Mouse (Mus musculus) neural tube, embryonic 14.5 days (tissue): ENCODE results near the gene Anpep. TPM values are rescaled to one million over a fixed set of nuclear protein-coding genes. Genes with fewer than 3 reads are reported as not detected.

Experiments
- ATAC-seq: fragments of 200-750 bp; cut with Nextera tagmentation; 2 replicates; pipeline ENCODE4 v1.8.0; 2017; ENCODE audit warnings: low read depth, mild to moderate bottlenecking, moderate TSS enrichment, moderate library complexity
- H3K27ac ChIP-seq: fragments of 300-500 bp; sonication (generic); 2 replicates; pipeline ENCODE4 v1.5.1; 2014; ENCODE audit warnings: low read depth, mild to moderate bottlenecking, control low read depth, low read length, moderate library complexity, mixed read lengths
- H3K27me3 ChIP-seq: fragments of 300-500 bp; sonication (generic); 2 replicates; pipeline ENCODE4 v1.6.1; 2014; ENCODE audit warnings: low read length; ENCODE audit not compliant: control insufficient read depth, insufficient read depth
- H3K36me3 ChIP-seq: fragments of 300-500 bp; sonication (generic); 2 replicates; pipeline ENCODE4 v1.6.1; 2014; ENCODE audit warnings: low read length, mixed read lengths; ENCODE audit not compliant: control insufficient read depth, insufficient read depth
- H3K4me1 ChIP-seq: fragments of 300-500 bp; sonication (generic); 2 replicates; pipeline ENCODE4 v1.6.1; 2014; ENCODE audit warnings: low read length; ENCODE audit not compliant: control insufficient read depth, insufficient read depth
- H3K4me2 ChIP-seq: fragments of 300-500 bp; sonication (generic); 2 replicates; pipeline ENCODE4 v1.6.1; 2014; ENCODE audit warnings: mild to moderate bottlenecking, low read depth, low read length, control low read depth
- H3K4me3 ChIP-seq: fragments of 300-500 bp; sonication (generic); 2 replicates; pipeline ENCODE4 v1.5.1; 2014; ENCODE audit warnings: low read depth, low read length, control low read depth, mixed read lengths
- H3K9ac ChIP-seq: fragments of 300-500 bp; sonication (generic); replicated peaks from 2 replicates; pipeline ENCODE4 v1.6.1; 2014; ENCODE audit warnings: low read depth, mild to moderate bottlenecking, control low read depth, low read length, mixed read lengths
- H3K9me3 ChIP-seq: fragments of 300-500 bp; sonication (generic); 2 replicates; pipeline ENCODE4 v1.6.1; 2016; ENCODE audit warnings: low read length; ENCODE audit not compliant: control insufficient read depth
- WGBS: fragments of 180-500 bp; shearing (Covaris S2); extraction: QIAGEN DNeasy Blood & Tissue Kit; methylation state at CpG from one replicate; pipeline ENCODE4 v1.1.7; 2014; 5-methylcytosine and 5-hydroxymethylcytosine counted together
- polyA plus RNA-seq: library from polyadenylated mRNA; unstranded; fragments of >200 nt; fragmentation: Nextera tagmentation; extraction: Ambion mirVana; gene quantifications from 2 replicates; pipeline ENCODE4 v1.2.1, GENCODE M21; 2014

Gene Anpep
- polyA plus RNA-seq, 1 experiment from 2014 or later = 0.95 TPM

DNA sequence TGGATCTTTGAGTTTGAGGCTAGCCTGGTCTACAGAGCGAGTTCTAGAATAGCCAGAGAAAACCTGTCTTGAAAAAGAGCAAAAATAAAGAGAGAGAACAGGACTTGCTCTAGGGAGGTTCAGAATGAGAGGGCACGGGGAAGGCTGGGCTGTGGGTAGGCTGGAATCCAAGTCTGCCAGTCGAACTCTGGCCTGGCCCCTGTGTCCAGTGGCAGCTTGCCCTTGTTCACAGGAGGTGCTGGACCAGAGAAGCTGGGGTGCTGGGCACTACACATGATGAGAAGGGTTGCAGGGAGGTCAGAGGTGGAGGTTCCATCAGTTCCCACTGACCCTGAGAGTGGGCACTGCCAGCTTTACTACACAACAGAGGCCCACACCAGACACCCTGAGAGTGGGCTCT lies 32.5 kb downstream of the Anpep start:
- 75% methylated on average over 3 of the region's 3 CpGs for WGBS
- Histone ChIP-seq H3K9me3 (no peaks in the 10 kb centered on the region), H3K27me3 (no peaks in the 10 kb centered on the region), H3K27ac (no peak overlapping the region), H3K4me3 (no peak overlapping the region), H3K9ac (no peak overlapping the region), H3K36me3 (no peaks in the 10 kb centered on the region), H3K4me2 (no peak overlapping the region), H3K4me1 (no peaks in the 10 kb centered on the region)
- no peak for ATAC-seq

DNA sequence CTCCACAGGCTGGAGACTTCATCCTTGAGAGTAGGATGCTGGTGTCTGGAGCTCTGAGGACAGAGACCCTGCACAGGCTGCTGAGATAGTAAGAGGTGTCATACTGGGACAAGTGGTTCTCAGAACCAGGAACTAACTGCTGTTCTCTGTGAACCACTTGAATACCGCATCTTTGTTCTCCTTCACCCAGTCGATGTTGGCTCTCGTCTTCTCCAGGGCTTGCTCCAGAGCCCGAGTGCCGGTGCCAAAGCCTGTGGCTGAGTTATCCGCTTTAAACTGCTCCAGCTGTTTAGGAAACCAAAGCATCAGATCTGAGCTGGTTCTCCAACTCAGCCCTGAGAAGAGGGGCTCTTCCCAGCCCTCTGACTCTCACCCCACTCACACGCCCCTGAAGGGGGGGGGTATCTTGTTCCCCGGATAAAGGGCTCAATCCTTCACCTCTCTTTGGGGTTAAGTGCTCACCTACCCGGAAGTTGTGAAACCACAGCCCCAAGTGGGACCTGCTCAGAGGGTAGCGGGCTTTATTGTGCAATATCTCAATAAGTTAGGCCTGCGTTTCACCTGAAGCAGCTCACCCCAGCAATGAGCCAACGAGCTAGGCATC lies 38.7 kb downstream of the Anpep start:
- Histone ChIP-seq H3K9ac (no peak overlapping the region), H3K27ac (no peak overlapping the region), H3K4me1 (no peaks in the 10 kb centered on the region), H3K27me3 (no peaks in the 10 kb centered on the region), H3K4me2 (no peak overlapping the region), H3K9me3 (no peaks in the 10 kb centered on the region), H3K36me3 (no peaks in the 10 kb centered on the region), H3K4me3 (no peak overlapping the region)
- no peak for ATAC-seq
- WGBS = 92% methylated on average over 12 of the region's 12 CpGs

DNA sequence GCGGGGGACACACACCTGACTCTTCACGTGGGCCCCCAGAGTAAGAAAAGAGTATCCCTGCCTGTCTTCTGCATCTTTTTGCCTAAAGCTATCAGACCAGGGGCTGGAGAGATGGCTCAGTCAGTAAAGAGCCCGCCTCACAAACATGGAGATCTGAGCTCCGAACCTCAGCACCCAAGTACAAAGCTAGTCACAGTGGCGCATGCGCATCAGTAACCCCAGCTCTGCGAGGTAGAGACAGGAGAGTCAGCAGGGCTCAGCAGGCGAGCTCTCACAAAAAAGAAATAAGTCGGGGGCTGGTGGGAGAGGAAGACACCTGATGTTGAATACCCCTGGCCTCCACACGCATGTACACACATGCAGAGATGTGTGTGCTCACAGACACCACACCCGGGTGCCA lies 40.9 kb downstream of the Anpep start:
- Histone ChIP-seq H3K9me3 (no peaks in the 10 kb centered on the region), H3K36me3 (no peaks in the 10 kb centered on the region), H3K4me1 (no peaks in the 10 kb centered on the region), H3K9ac (no peak overlapping the region), H3K27me3 (no peaks in the 10 kb centered on the region), H3K4me2 (no peak overlapping the region), H3K27ac (no peak overlapping the region), H3K4me3 (no peak overlapping the region)
- no peak for ATAC-seq
- WGBS = 47% methylated on average over 11 of the region's 11 CpGs

DNA sequence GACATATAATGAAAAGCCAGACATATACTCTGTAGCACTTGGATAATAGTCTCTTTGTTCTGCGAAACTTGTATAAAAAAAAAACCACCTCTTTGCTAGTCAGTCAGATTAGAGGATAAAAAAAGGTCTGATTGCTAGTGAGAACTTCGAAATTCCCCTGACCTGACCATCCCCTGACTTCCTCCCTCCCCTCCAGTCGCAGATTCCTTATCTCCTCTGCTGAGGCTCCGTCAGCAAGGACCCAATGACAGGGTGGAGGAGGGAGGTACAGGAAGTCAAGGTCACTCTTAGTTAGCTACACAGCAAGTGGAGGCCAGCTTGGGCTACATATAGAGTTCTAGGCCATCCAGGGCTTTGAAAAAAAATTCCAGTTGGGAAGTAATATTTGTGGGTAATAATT lies 41.3 kb downstream of the Anpep start:
- Histone ChIP-seq H3K9ac (no peak overlapping the region), H3K27me3 (no peaks in the 10 kb centered on the region), H3K36me3 (no peaks in the 10 kb centered on the region), H3K27ac (no peak overlapping the region), H3K9me3 (no peaks in the 10 kb centered on the region), H3K4me2 (no peak overlapping the region), H3K4me1 (no peaks in the 10 kb centered on the region), H3K4me3 (no peak overlapping the region)
- ATAC-seq = no peak
- 52% methylated on average over 4 of the region's 4 CpGs for WGBS

DNA sequence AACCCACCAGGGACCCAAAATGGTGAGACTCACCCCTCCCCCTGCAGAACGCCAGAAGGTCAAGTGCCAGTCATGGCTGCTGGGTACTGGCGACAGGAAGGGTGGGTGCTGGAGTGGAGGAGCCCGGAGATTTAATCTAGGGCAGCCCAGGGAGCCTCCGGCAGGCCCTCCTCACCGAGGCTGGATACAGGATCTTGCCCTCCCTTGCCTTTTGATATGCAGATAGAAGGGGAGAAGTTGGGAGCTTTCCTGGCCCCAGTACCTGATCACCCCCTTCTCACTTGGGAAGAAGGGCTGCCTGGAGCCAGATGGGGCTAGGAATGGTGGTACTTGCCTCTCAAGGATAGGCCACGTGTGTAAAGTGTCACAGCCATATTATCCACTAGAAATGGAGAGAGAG lies 42.5 kb downstream of the Anpep start:
- Histone ChIP-seq H3K4me2 (no peak overlapping the region), H3K27ac (no peak overlapping the region), H3K4me3 (no peak overlapping the region), H3K27me3 (no peaks in the 10 kb centered on the region), H3K4me1 (no peaks in the 10 kb centered on the region), H3K36me3 (no peaks in the 10 kb centered on the region), H3K9me3 (no peaks in the 10 kb centered on the region), H3K9ac (no peak overlapping the region)
- 11% methylated on average over 6 of the region's 6 CpGs for WGBS
- ATAC-seq = no peak

DNA sequence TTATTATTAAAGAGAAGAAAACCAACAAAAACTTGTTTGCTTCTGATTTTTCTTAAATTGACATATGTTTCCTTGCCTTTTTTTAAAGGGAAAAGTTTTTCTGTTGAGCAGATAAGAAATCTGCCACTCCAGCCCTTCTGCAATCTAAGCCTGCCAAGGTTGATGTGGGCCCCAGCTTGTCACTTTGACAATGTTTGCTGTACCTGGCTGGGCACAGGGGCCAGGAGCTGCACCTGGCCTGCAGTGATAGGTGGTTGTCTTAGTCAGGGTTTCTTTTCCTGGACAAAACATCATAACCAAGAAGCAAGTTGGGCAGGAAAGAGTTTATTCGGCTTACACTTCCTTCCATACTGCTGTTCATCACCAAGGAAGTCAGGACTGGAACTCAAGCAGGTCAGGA lies 47.5 kb downstream of the Anpep start:
- H3K4me1 ChIP-seq = no peaks in the 10 kb centered on the region; the same call in 1 of the 2 replicates
- no peak overlapping the region for H3K9ac ChIP-seq
- H3K27me3 ChIP-seq = peaks cover 5% of the 10 kb centered on the region; the same call in 1 of the 2 replicates
- H3K27ac ChIP-seq = no peak overlapping the region
- 86% methylated on average over 1 of the region's 1 CpGs for WGBS
- H3K4me2 ChIP-seq = no peak overlapping the region
- no peaks in the 10 kb centered on the region for H3K9me3 ChIP-seq
- H3K36me3 ChIP-seq = no peaks in the 10 kb centered on the region
- no peak overlapping the region for H3K4me3 ChIP-seq
- ATAC-seq = no peak

DNA sequence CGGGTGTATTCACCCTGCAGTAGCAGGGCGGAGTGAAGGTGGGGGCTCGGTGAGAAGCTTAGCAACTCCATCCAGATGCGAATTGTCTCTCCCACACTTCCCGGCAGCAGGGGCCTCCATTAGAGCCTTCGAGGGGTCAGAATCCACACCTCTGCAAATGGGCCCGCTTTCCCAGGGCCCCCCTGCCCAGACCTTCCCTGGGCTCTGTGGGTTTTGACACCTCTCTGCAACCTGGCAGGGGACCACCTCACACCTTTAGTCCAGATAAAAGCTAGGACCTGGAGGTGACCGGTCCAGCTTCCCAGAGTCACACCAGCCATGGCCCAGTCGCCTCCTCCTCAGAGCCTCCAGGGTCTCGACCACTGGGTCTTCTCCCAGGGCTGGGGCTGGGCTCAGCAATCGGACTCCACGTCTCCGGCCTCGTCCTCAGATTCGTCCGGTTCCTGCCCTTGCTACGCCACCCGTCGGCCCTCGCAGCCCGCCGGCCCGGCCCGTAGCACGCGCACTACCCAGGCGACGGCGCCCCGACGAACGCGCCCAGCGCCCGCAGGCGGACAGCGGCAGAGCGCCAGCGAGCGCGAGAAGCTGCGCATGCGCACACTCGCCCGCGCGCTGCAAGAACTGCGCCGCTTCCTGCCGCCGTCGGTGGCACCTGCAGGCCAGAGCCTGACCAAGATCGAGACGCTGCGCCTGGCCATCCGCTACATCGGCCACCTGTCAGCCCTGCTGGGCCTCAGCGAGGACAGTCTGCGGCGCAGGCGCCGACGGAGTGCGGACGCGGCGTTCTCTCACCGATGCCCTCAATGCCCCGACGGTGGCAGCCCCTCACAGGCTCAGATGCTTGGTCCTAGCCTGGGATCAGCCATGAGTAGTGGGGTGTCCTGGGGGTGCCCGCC lies 50.0 kb downstream of the Anpep start, which contains the start of gene Mesp2:
Mesp2 (plus strand) TSS at position 117 of the 896 bp plus-strand sequence.
- Histone ChIP-seq H3K9me3 (no peaks in the 10 kb centered on the region), H3K4me2 (peak within 1 kb of the TSS; percentile 62), H3K9ac (peak within 1 kb of the TSS; percentile 51), H3K27me3 (peaks cover 5% of the 10 kb centered on the region; the same call in 1 of the 2 replicates), H3K4me1 (no peaks in the 10 kb centered on the region; the same call in 1 of the 2 replicates), H3K4me3 (peak within 1 kb of the TSS; percentile 19), H3K27ac (no peak within 1 kb of the TSS), H3K36me3 (no peaks in the 10 kb centered on the region)
- WGBS = 23% methylated on average over 64 of the region's 71 CpGs
- ATAC-seq = peak; percentile 79

DNA sequence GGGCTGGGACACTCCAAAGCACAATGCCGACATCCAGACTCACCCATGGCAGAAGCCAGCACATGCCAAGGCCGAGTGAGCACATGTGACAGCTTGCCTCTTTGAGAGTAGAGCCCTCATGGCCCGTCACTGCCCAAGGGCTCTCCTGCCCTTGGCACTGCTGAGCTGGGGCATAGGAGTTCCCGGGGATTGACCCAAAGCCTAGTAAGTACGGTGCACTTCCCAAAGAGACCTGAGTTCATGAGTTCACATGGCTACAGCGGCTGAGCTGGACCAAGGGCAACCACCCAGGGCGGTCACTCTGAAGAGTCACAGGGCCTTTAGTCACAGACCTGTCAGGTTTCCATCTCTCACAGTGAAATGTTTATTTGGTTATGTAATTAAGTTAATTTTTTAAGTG lies 52.3 kb downstream of the Anpep start:
- H3K9me3 ChIP-seq = no peaks in the 10 kb centered on the region
- H3K9ac ChIP-seq = no peak overlapping the region
- no peak overlapping the region for H3K27ac ChIP-seq
- no peak overlapping the region for H3K4me2 ChIP-seq
- H3K27me3 ChIP-seq = peaks cover 5% of the 10 kb centered on the region; the same call in 1 of the 2 replicates
- WGBS = 87% methylated on average over 7 of the region's 7 CpGs
- no peak overlapping the region for H3K4me3 ChIP-seq
- no peaks in the 10 kb centered on the region for H3K36me3 ChIP-seq
- no peaks in the 10 kb centered on the region; the same call in 1 of the 2 replicates for H3K4me1 ChIP-seq
- ATAC-seq = no peak

DNA sequence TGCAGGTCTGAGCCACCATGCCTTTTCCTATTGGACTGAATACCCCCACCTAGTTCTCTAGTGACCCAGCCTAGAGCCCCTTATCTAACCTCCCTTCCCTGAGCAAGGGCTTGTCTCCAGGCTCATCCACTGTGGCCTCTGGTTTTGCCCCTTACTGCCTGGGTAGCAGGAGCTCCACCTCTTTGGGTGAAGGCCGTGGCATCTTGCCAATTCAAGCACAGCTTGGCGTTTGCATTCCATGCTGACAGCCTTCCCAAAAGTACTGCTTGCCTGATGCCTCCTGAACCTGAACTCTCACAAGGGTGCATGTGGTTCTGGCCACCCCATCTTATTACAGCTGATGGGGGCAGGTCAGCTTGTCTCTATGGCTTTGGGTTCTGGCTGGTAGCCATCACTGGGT lies 57.0 kb downstream of the Anpep start:
- 62% methylated on average over 2 of the region's 2 CpGs for WGBS
- no peak for ATAC-seq

More for the DNA sequence above, 57.0 kb downstream of the Anpep start:
- Histone ChIP-seq H3K27me3 (no peaks in the 10 kb centered on the region), H3K9me3 (no peaks in the 10 kb centered on the region), H3K4me3 (no peak overlapping the region), H3K27ac (no peak overlapping the region), H3K36me3 (no peaks in the 10 kb centered on the region), H3K4me1 (no peaks in the 10 kb centered on the region), H3K4me2 (no peak overlapping the region), H3K9ac (no peak overlapping the region)
